Mouse (Mus musculus) thymus, postnatal 10 days (tissue): ENCODE results near the gene Gm28048.

Experiments used
- DNase-seq, 2 experiments: peaks; one replicate each; pipeline ENCODE4 v3.0.0; 2021; ENCODE audit warnings: low spot score in 2 of 2

Gm28048 gene

GRCm38 (mm10) chr11:22889224-22889623, 92.7 kb downstream of the Gm28048 start:
- DNase-seq: no peak

GRCm38 (mm10) chr11:22886991-22887390, 94.9 kb downstream of the Gm28048 start:
- no peak for DNase-seq

- DNase-seq: no peak
Observed at GRCm38 (mm10) chr11:22885350-22885749, 96.5 kb downstream of the Gm28048 start.

GRCm38 (mm10) chr11:22883676-22884075, 98.2 kb downstream of the Gm28048 start:
- DNase-seq: no peak

DNA sequence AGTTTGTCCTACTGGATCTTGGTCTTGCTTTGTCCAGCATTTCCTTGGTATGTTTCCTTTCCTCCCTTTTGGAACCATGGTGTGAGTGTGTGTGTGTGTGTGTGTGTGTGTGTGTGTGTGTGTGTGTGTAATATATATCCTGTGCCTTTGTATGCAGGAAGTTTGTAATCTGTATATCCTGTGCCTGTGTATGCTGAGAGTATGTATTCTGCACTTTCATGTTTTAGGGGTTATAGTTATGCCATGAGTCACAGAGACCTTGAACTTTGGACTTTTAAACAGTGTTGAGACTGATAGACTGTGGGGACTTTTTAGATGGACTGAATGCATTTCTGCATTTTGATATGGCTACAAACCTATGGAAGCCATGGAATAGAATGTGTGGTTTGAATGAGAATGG, 99.0 kb downstream of the Gm28048 start:
- DNase-seq: no peak

DNA sequence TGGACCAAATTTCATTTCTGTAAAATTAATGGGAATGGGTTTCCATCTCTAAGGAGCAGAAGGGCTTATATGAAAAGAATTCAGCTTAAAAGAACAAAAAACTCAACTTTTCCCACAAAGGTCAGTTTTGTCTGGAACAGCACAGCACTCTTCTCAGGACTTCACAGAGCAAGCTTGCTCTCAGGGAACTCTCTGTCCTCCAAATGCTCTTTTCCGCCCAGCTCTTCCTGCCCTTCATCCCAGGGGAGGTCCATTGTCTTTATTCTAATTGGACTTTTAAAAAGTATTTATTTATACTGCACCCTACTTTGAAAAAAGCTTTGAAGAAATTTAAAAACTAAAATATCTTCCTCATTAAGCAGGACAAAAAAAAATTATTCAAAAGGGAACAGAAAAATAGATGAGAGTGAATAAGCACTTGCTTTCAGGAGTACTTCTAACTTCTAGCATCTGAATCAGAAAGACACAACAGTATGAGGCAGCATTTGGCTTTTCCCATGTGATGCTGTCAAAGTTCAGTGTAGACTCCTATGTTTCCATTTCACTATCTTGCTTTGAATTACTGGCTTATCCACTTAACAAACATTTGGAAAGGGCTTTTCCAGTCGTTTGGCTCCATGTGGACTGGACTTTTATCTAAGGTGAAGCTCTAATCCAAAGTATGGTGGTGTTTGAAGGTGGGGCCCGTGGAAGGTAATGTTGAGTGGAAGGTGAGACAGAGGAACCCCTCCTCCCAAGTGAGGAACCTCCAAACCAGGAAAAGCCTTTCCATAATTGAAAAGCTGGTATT, 101.3 kb downstream of the Gm28048 start:
- DNase-seq: no peak

DNA sequence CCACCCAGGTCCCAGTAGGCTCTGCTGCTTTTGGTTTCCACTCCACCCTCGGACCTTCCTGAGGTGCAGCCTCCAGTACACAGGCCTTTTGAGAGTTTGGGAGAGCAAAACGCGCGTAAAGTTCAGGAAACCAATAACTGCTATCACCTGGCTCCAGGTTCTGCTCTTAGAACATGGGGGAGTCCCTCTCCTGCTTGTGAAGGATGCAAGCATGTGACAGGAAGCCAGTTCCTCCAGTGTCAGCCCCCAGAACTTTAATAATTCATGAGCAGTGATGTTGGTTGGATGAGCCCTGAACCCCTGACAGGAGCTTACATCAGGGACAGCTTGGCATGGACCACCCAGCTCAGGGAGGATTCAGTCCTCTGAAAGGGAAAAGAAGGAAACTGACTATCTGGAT, 102.2 kb downstream of the Gm28048 start:
- no peak for DNase-seq

GRCm38 (mm10) chr11:22876680-22877330, 105.1 kb downstream of the Gm28048 start:
- DNase-seq: no peak

GRCm38 (mm10) chr11:22875279-22875678, 106.6 kb downstream of the Gm28048 start:
- DNase-seq: no peak

GRCm38 (mm10) chr11:22874747-22875146, 107.1 kb downstream of the Gm28048 start:
- DNase-seq: no peak

DNA sequence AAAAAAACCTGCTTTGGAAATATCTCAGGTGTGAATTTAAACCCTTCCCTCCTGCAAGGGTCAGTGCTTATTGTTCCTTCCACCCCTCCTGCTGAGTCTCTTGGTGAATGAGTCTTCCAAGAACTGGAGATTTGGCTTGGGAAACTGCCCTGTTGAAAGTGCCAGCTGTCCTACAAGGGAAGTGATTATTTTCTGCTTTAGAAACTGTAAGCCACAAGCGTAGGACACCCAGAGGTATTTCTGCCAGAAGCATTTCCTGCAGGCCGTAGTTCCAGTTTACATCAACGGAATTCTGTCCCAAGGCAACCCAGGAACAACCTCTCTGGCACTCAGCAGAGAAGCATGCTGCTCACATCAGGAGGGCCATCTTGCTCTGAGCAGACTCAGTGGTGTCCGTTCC, 108.5 kb downstream of the Gm28048 start:
- DNase-seq: no peak

DNA sequence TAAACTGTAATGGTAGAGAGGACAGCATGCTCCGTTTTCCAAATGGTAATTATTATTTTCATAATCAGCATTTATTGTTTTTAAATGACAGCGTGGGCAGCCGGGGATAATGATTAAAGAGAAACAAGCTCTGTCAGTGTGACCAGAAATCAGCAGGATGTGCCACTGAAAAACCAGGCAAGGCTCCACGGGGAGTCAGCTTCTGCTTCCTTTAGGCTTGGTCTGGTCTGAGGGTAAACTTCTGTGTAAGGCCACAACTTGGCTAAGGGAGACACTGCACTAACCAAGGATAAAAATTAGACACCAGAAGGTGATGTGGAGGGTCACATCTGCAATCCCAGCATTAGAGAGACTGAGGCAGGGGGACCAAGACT, 109.6 kb downstream of the Gm28048 start:
- no peak for DNase-seq

DNA sequence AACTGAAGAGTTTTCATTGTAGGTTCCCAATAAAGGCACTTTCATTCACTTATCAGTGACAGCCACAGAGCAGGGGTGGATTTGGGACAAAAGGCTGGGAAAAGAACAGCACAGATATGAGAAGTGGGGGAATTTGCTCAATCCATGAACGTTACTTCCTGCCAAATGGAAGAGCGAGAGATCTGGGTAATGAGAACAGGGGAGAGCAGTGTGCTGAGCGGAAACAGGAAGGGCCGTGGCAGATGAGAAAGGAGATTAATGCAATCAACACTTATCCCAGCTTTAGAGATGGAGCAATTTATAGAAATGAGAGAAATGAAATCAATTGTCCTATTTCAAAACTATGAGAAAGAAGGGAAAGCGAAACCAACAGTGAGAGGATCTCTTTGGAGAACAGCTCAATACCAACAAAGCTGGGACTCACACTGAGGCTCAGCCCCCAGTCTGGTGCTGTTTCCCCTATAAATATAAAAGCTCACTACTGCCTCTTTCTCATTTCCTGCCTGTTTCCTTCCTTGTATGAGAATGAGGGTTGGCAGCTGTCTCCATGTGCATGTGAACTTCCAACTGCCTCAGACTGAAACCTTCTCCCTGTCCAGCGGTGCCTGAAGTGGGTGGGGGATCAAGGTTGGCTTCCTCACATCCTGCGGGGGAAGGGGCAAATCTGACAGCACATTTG, 110.1 kb downstream of the Gm28048 start:
- DNase-seq: peak; percentile 27 to 37

GRCm38 (mm10) chr11:22868582-22868981, 113.3 kb downstream of the Gm28048 start:
- DNase-seq: no peak

DNA sequence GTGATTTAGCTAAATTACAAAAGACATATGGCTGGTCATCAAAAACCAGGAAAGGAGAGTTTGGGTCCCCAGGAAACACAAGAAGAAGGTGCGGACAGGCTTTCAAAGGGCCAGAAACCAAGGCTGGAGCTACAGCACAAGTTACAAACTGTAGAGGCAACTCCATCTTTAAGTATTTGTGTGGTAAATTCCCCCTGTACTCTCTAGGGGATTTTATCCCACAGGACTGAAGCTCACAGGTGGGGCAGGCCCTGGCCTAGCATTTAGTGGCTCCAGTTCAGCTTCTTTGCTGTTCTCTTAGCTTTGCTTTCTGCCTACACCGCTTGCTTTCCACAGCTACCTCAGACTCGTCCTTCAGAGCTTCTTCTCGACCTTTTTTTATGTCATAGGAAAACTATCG, 114.2 kb downstream of the Gm28048 start:
- DNase-seq: no peak

- no peak for DNase-seq
Observed at GRCm38 (mm10) chr11:22865635-22866246, 116.1 kb downstream of the Gm28048 start.

DNA sequence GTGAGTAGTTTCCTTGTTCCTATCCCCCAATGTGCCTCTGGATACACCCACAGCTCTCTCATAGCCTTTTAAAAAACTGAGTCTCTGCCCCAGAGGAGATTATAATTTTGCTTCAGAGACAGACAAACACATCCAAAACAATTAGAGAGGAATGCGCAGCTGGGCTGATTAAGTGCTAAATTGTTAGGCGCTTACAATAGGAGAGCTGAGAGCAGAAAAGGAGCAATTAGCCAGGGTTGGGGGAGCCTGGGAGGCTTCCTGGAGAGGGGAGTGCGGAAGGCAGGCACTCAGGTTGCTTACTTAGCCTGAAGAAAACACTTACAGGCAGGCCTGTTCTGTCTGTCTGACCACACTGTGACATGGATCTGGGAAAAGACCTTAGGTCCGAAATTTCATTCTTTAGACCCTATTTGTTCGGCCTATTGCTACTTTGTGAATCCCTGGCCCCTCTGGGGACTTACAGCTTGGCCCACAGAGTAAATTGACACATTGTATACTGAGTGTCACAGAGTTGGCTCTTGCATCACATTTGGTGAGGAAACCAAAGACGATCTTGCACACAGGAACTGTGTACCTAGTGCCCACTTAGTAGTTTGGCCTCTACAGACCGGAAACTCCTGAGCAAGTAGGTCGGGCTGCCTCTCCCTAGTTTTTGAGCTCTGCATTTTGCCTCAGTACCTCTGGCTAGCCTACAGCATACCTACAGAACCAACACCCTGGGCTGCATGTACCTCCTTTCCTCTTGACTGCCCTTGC, 117.4 kb downstream of the Gm28048 start:
- no peak for DNase-seq

- no peak for DNase-seq
Observed at GRCm38 (mm10) chr11:22863581-22863980, 118.3 kb downstream of the Gm28048 start.

GRCm38 (mm10) chr11:22861315-22861714, 120.6 kb downstream of the Gm28048 start:
- DNase-seq: no peak

- peak; percentile 56 to 62 for DNase-seq
Observed at GRCm38 (mm10) chr11:22860335-22861227, 121.3 kb downstream of the Gm28048 start, which contains the start of gene B3gnt2. Gene B3gnt2, minus strand, starts transcription at chr11:22860961.
